Mouse (Mus musculus): ENCODE data around the gene 1700037C18Rik. TPM values are rescaled to one million over a fixed set of nuclear protein-coding genes. Genes with fewer than 3 reads are reported as not detected.

The 1700037C18Rik gene
- polyA plus RNA-seq, 1 experiment from 2014 or later, result 7.6 TPM

DNA sequence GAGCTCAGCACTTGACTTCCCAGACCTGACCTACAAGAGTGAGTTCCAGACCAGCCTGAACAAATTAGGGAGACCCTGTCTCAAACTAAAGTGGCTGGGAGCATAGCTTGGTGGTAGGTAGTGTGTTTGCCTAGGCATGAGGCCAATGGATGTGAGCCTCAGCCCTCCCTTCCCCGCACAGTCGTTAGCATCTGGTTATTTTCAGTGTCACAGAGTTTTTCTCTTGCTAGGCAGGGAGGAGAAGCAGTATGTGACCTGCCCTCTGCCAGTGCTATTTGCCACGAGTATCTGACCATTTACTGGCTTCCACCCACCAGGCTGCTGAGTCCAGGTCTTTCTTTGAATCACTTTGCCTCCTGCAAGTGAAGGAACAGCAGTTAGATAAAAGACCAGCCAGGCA lies 14.8 kb downstream of the 1700037C18Rik start:
- H3K27ac ChIP-seq (replicated peaks in 1 of 2; ENCODE audit: control insufficient read depth in 1 of 2, insufficient read depth in 1 of 2, low read depth in 2 of 2, low read length in 2 of 2), result peak overlapping the region; percentile 55 to 82
- H3K4me1 ChIP-seq (ENCODE audit: control insufficient read depth in 2 of 2, insufficient read depth in 2 of 2, low read length in 2 of 2), result peaks cover 10 to 11% of the 10 kb centered on the region in 2 experiments
- H3K27me3 ChIP-seq (ENCODE audit: control insufficient read depth, insufficient read depth, low read length), result no peaks in the 10 kb centered on the region
- H3K9me3 ChIP-seq (ENCODE audit: control insufficient read depth, low read length), result no peaks in the 10 kb centered on the region
- 25% methylated on average over 3 of the region's 3 CpGs for whole genome bisulfite sequencing
- H3K4me2 ChIP-seq (ENCODE audit: low read length), result no peak overlapping the region
- no peak overlapping the region for H3K9ac ChIP-seq (ENCODE audit: low read length)
- H3K4me3 ChIP-seq (ENCODE audit: control insufficient read depth in 1 of 2, insufficient read depth in 1 of 2, low read depth in 1 of 2, low read length in 2 of 2), result no peak overlapping the region
- peak; percentile 56 for ATAC-seq (ENCODE audit: insufficient number of reproducible peaks, insufficient read depth, low FRiP score, low read depth)
- peaks cover 34% of the 10 kb centered on the region for H3K36me3 ChIP-seq (ENCODE audit: control insufficient read depth, insufficient read depth, low read length)

DNA sequence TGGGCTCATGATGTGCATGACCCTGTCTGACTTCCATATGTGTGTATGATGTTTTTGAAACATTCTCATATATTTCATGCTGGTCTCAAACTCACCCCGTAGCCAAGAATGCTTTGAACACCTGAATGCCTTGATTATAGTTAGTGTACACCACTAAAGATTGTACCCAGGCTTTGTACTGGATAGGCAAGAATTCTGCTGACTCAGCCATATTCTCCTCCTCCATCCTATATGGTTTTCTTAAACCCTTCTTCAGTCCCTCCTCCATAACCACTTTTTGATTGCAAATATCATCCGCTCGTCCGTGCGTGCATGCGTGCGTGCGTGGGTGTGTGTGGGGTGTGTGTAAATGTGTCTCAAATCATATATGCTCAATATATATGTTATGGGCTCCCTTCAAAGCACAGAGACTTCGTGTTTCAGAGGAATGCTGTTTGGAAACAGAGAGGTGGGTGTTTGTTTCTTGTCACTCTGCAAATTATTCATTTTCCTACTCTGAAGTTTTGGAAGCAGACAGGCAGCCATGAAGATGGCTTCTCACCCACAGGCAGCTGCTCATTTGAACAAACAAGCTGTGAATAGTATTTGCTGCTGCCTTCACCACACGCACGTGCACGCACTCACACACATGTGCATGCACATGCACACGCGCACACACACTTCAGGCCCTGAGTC lies 16.7 kb downstream of the 1700037C18Rik start:
- 93% methylated on average over 14 of the region's 14 CpGs for WGBS
- ATAC-seq (ENCODE audit: insufficient number of reproducible peaks, insufficient read depth, low FRiP score, low read depth), result no peak
- Histone ChIP-seq H3K27me3 (ENCODE audit: control insufficient read depth, insufficient read depth, low read length) (no peaks in the 10 kb centered on the region), H3K4me1 (ENCODE audit: control insufficient read depth in 2 of 2, insufficient read depth in 2 of 2, low read length in 2 of 2) (peaks cover 10 to 11% of the 10 kb centered on the region in 2 experiments), H3K9me3 (ENCODE audit: control insufficient read depth, low read length) (no peaks in the 10 kb centered on the region), H3K27ac (replicated peaks in 1 of 2; ENCODE audit: control insufficient read depth in 1 of 2, insufficient read depth in 1 of 2, low read depth in 2 of 2, low read length in 2 of 2) (no peak overlapping the region), H3K4me3 (ENCODE audit: control insufficient read depth in 1 of 2, insufficient read depth in 1 of 2, low read depth in 1 of 2, low read length in 2 of 2) (no peak overlapping the region), H3K4me2 (ENCODE audit: low read length) (no peak overlapping the region), H3K9ac (ENCODE audit: low read length) (no peak overlapping the region), H3K36me3 (ENCODE audit: control insufficient read depth, insufficient read depth, low read length) (peaks cover 14% of the 10 kb centered on the region; the same call in 1 of the 2 replicates)

- H3K27me3 ChIP-seq (ENCODE audit: control insufficient read depth, insufficient read depth, low read length), result no peaks in the 10 kb centered on the region
- no peak for ATAC-seq (ENCODE audit: insufficient number of reproducible peaks, insufficient read depth, low FRiP score, low read depth)
- no peaks in the 10 kb centered on the region for H3K9me3 ChIP-seq (ENCODE audit: control insufficient read depth, low read length)
- H3K4me1 ChIP-seq (ENCODE audit: control insufficient read depth in 2 of 2, insufficient read depth in 2 of 2, low read length in 2 of 2), result peaks cover 3 to 11% of the 10 kb centered on the region in 2 experiments; a peak in 3 of 4 replicates
- peak overlapping the region; percentile 92 for H3K9ac ChIP-seq (ENCODE audit: low read length)
- 2% methylated on average over 10 of the region's 10 CpGs for WGBS
- peaks cover 15% of the 10 kb centered on the region; the same call in 1 of the 2 replicates for H3K36me3 ChIP-seq (ENCODE audit: control insufficient read depth, insufficient read depth, low read length)
- peak overlapping the region; percentile 66 to 93 for H3K27ac ChIP-seq (replicated peaks in 1 of 2; ENCODE audit: control insufficient read depth in 1 of 2, insufficient read depth in 1 of 2, low read depth in 2 of 2, low read length in 2 of 2)
- peak overlapping the region; percentile 78 for H3K4me2 ChIP-seq (ENCODE audit: low read length)
- peak overlapping the region; percentile 84 to 90 for H3K4me3 ChIP-seq (ENCODE audit: control insufficient read depth in 1 of 2, insufficient read depth in 1 of 2, low read depth in 1 of 2, low read length in 2 of 2)
Measured at GRCm38 (mm10) chr16:3885065-3885670, 23.3 kb downstream of the 1700037C18Rik start.

DNA sequence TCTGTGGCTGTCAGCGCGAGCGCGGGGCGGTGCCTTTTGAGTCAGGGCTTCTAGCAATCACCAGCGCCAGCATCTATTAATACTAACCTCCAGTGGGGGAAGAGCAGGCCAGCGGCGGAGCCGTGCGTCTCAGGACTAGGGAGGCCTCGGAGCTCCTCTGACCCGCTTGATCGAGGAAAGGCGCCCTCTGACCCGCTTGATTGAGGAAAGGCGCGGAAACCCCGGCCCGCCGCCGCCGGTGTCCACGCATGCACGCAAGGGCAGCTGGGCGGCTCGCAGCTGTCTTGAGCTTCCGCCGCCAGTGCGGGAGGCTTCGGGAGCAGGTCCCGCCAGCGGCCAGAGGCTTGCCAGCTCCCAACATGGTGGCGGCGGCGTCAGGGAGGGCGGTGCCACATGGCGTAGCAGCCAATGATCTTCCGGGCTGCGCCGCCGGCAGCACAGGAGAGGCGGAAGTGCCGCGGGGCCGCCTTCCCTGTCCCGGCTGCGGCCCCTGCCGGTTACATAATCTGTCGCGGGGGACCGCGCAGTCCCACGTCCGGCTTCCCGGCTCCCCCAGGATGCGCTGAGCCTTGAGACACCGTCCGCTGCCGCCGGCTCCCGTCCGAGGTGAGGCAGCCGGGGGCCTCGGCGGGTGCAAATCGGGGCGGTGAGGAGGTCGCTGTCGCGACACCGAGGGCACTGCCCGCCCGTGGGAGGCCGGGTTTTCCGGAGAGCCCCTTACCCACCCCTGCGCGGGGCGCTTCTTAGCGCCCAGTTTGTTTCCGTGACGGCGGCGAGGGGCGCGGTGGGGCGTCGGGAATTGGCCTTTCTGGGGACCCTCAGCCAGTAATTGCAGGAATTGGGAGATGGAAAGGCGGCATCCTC lies 24.1 kb downstream of the 1700037C18Rik start, which contains the start of the genes Zfp597 and Gm20695:
Zfp597 (minus strand) TSS at position 361 of the 864 bp plus-strand sequence.
Gm20695 (plus strand) TSS at position 448 of the 864 bp plus-strand sequence.
- Histone ChIP-seq H3K9ac (ENCODE audit: low read length) (peak within 1 kb of the TSS; percentile 92), H3K27ac (replicated peaks in 1 of 2; ENCODE audit: control insufficient read depth in 1 of 2, insufficient read depth in 1 of 2, low read depth in 2 of 2, low read length in 2 of 2) (peak within 1 kb of the TSS; percentile 92 to 93), H3K4me3 (ENCODE audit: control insufficient read depth in 1 of 2, insufficient read depth in 1 of 2, low read depth in 1 of 2, low read length in 2 of 2) (peak within 1 kb of the TSS; percentile 84 to 90), H3K27me3 (ENCODE audit: control insufficient read depth, insufficient read depth, low read length) (no peaks in the 10 kb centered on the region), H3K4me2 (ENCODE audit: low read length) (peak within 1 kb of the TSS; percentile 78), H3K4me1 (ENCODE audit: control insufficient read depth in 2 of 2, insufficient read depth in 2 of 2, low read length in 2 of 2) (peaks cover 3 to 11% of the 10 kb centered on the region in 2 experiments; a peak in 3 of 4 replicates), H3K9me3 (ENCODE audit: control insufficient read depth, low read length) (no peaks in the 10 kb centered on the region), H3K36me3 (ENCODE audit: control insufficient read depth, insufficient read depth, low read length) (peaks cover 18% of the 10 kb centered on the region; the same call in 1 of the 2 replicates)
- ATAC-seq (ENCODE audit: insufficient number of reproducible peaks, insufficient read depth, low FRiP score, low read depth), result peak; percentile 99
- WGBS, result under 1% methylated on average over 80 of the region's 88 CpGs

GRCm38 (mm10) chr16:3876346-3876745 lies 32.1 kb downstream of the 1700037C18Rik start:
- no peak overlapping the region for H3K9ac ChIP-seq (ENCODE audit: low read length)
- no peak overlapping the region for H3K4me3 ChIP-seq (ENCODE audit: control insufficient read depth in 1 of 2, insufficient read depth in 1 of 2, low read depth in 1 of 2, low read length in 2 of 2)
- no peaks in the 10 kb centered on the region for H3K27me3 ChIP-seq (ENCODE audit: control insufficient read depth, insufficient read depth, low read length)
- H3K27ac ChIP-seq (replicated peaks in 1 of 2; ENCODE audit: control insufficient read depth in 1 of 2, insufficient read depth in 1 of 2, low read depth in 2 of 2, low read length in 2 of 2), result no peak overlapping the region
- peaks cover 32% of the 10 kb centered on the region for H3K36me3 ChIP-seq (ENCODE audit: control insufficient read depth, insufficient read depth, low read length)
- ATAC-seq (ENCODE audit: insufficient number of reproducible peaks, insufficient read depth, low FRiP score, low read depth), result no peak
- H3K4me2 ChIP-seq (ENCODE audit: low read length), result no peak overlapping the region
- 89% methylated on average over 4 of the region's 4 CpGs for WGBS
- no peaks in the 10 kb centered on the region for H3K9me3 ChIP-seq (ENCODE audit: control insufficient read depth, low read length)
- peaks cover 3 to 10% of the 10 kb centered on the region in 2 experiments; a peak in 3 of 4 replicates for H3K4me1 ChIP-seq (ENCODE audit: control insufficient read depth in 2 of 2, insufficient read depth in 2 of 2, low read length in 2 of 2)

DNA sequence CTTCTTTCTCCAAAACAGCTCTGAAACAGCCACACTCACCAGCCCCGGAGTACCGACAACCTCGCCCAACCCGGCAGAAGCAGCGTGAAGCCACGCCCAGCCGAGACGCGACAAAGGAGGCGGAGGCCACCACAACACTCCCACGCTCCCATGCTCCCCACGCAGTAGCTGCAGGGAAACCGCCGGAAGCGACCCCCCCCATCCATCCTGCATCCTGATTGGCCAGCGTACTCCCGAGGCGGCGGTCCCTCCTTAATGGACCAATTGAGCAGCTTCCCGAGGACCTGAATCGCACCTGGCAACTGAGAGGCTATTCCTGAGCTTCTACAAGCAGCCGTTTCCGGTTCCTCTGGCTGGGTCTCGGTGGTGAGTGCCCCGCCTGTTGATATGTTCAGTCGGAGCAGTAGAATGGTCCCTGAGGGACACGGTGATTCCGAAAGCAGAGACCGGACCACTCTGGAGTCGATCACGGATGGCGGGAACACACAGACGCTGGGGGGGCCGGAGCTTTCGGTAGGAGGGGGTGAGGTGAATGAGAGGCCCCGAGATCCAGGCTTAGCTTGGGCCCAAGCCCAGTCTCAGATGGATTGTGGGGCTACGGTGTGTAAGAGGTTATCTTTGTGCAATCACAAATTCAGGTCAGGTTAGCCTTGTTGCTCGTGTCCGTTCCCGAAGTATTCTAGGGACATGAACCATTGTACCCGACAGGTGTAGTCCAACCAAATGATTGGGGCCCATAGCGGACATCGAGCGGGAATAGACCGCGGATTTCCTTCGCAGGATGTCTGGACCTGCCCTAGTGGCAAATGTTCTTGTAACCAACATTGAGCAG lies 36.1 kb downstream of the 1700037C18Rik start, which contains the start of gene Naa60:
Naa60 (plus strand) TSS at position 160 of the 832 bp plus-strand sequence.
- Histone ChIP-seq H3K36me3 (ENCODE audit: control insufficient read depth, insufficient read depth, low read length) (peaks cover 30% of the 10 kb centered on the region), H3K9ac (ENCODE audit: low read length) (peak within 1 kb of the TSS; percentile 81), H3K27me3 (ENCODE audit: control insufficient read depth, insufficient read depth, low read length) (no peaks in the 10 kb centered on the region), H3K9me3 (ENCODE audit: control insufficient read depth, low read length) (no peaks in the 10 kb centered on the region), H3K4me3 (ENCODE audit: control insufficient read depth in 1 of 2, insufficient read depth in 1 of 2, low read depth in 1 of 2, low read length in 2 of 2) (peak within 1 kb of the TSS; percentile 63 to 85), H3K4me2 (ENCODE audit: low read length) (peak within 1 kb of the TSS; percentile 93), H3K27ac (replicated peaks in 1 of 2; ENCODE audit: control insufficient read depth in 1 of 2, insufficient read depth in 1 of 2, low read depth in 2 of 2, low read length in 2 of 2) (peak within 1 kb of the TSS; percentile 58 to 61), H3K4me1 (ENCODE audit: control insufficient read depth in 2 of 2, insufficient read depth in 2 of 2, low read length in 2 of 2) (peaks cover 3 to 10% of the 10 kb centered on the region in 2 experiments; a peak in 3 of 4 replicates)
- 5% methylated on average over 47 of the region's 47 CpGs for WGBS
- ATAC-seq (ENCODE audit: insufficient number of reproducible peaks, insufficient read depth, low FRiP score, low read depth), result peak; percentile 98

Data from heart, embryonic 14.5 days (tissue).